Mouse (Mus musculus) inflammation-experienced regulatory T-cells, adult 6 months (primary cell): ENCODE data around the gene Unc5b. TPM values are rescaled to one million over a fixed set of nuclear protein-coding genes. Genes with fewer than 3 reads are reported as not detected.

Source experiments
- ATAC-seq: one replicate; pipeline ENCODE4 v1.8.0; 2017
- polyA plus RNA-seq, 3 experiments: library from polyadenylated mRNA; unstranded; fragments of 100-300 nt; shearing (Covaris generic); gene quantifications; one replicate each; pipeline ENCODE4 v1.2.1; 2017

Gene Unc5b
- polyA plus RNA-seq, 3 experiments from 2014 or later = 0.10 TPM; not detected in 2

GRCm38 (mm10) chr10:60820552-60820951 lies 10.8 kb downstream of the Unc5b start:
- ATAC-seq = no peak

DNA sequence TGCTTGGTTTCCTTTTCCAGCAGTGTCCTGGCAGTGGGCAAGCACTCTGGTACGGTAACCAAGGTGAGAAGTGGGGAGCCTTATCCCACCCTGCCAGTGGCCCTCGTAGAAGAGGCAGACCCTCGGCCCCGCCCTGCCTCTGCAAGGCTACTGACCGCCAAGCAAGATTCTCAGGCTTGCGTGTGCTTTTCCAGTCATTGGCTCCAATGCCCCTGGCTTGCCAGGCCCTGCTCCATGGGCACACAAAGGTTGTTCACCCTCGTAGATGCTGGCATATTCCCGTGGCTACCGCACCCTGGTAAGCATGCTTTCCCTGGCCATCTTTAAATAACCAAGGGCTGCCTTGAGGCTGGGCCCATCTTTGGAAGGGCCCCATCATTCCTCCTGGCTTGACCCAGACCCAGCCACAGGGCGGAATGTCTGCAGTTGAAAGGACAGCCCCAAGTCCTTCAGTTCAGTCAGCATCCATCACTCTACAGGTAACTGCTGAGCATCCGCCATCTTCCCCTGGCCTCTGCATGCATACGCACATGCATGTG lies 11.7 kb downstream of the Unc5b start:
- ATAC-seq = no peak

- ATAC-seq = no peak
Observed at GRCm38 (mm10) chr10:60819179-60819578, 12.2 kb downstream of the Unc5b start.

DNA sequence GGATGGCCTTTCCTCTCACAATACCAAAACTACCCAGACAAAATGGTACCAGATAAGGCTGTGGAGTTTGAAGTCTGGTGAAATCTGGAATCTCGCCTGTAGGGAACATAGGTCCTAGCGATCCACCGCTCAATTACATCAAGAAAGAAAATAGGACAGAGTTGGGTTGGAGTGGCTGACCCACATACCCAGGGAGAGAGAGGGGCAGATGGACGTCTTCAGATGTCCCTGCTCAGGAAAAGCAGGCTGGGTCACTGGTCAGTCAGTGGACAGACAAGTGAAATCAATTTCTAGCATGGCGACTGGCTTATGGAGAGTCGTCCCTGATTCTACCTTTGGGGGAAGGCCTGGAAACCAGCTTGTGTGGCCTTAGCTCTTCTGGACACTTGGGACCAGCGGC lies 12.7 kb downstream of the Unc5b start:
- ATAC-seq = no peak

DNA sequence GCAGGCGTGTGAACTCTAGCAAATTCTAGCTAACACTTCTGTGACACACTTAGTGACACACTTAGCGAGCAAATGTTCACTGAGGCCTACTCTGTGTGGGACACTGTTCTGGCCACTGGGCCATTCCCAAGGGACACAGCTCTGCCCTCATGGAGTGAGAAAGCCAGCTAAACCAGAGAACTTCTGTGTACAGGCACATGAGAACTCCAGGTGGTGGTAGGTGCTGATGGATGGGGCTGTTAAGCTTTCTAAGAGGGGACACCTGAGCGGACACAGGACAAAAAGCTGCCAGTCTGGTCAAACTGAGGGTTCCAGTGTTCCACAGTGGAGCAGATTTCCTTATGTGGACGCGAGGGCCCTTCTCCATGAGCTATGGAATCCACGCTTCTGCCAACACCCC lies 13.5 kb downstream of the Unc5b start:
- ATAC-seq = no peak

DNA sequence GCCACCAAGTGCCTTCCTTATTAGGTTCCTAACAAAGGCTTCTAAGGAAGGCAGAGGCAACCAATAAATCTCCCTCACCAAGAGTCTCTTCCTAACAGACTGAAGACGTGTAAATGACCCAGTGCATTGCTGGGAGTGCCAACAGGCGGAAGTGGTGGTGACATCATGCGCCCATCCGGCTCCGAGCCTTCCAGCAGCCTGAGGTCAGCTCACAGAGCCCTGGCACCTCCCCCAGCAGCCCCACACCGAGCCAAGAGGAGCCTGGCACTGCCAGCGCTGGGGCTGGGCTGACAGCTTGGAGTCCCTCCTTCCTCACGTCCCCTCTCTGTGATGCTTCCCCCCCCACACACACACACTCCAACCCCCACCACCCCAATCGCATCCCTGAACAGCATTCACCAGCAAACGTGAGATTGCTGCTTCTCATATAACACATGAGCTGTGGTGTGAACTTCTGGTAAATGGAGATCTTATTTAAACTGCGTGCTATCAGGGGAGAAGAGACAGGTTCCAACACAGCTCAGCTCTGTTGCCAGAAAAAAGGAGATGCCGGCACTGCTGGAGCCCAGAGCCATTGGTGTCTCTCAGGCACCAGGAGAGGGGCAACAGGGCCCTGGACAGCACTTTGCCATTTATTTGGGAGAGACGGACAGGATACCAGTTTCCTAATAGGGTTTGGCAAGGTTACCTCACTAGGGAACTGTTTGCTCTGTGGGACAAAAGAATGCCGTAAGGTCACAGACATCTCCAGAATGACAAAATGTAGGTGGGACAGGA lies 14.3 kb downstream of the Unc5b start:
- peak; percentile 80 for ATAC-seq

DNA sequence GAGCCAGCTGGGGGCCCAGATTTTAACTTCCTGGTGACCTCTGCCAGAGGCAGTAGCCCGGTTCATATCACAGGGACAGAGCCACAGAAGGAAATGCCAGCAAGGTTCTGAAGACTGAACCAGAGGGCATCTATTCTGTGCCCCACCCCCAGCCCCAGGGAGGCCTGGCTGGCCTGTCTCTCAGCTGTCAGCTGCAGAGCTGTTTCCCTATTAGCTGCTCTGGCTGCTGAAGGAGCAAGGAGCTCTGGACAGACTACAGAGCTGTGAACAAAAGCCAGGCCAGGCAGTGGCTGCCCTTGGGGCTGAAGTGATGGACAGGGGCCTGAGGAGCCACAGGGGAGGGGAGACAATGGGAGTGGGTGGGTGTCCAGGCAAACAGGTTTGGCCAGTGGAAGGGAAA lies 15.5 kb downstream of the Unc5b start:
- no peak for ATAC-seq

GRCm38 (mm10) chr10:60815059-60815458 lies 16.3 kb downstream of the Unc5b start:
- no peak for ATAC-seq

GRCm38 (mm10) chr10:60814444-60815057 lies 16.8 kb downstream of the Unc5b start:
- ATAC-seq = no peak

DNA sequence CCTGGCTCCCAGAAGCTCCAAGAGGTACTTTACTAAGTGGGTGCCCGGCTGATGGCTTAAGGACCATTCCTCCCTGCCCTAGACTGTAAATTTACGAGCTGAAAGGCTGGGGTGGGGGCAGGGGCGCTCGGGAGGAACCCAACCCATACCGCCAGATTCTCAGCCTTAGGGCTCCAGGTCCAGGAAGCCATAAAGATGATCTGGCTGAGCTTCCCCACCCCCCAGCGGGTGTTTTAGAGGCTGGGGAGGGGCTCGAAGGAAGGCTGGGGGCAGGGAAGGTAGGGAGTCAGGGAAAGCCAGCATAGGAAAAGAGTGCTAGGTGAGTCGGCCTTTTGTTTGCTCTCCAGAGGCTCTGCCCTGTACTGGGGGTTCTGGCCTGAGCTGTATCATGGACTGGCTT lies 17.8 kb downstream of the Unc5b start:
- ATAC-seq = no peak

DNA sequence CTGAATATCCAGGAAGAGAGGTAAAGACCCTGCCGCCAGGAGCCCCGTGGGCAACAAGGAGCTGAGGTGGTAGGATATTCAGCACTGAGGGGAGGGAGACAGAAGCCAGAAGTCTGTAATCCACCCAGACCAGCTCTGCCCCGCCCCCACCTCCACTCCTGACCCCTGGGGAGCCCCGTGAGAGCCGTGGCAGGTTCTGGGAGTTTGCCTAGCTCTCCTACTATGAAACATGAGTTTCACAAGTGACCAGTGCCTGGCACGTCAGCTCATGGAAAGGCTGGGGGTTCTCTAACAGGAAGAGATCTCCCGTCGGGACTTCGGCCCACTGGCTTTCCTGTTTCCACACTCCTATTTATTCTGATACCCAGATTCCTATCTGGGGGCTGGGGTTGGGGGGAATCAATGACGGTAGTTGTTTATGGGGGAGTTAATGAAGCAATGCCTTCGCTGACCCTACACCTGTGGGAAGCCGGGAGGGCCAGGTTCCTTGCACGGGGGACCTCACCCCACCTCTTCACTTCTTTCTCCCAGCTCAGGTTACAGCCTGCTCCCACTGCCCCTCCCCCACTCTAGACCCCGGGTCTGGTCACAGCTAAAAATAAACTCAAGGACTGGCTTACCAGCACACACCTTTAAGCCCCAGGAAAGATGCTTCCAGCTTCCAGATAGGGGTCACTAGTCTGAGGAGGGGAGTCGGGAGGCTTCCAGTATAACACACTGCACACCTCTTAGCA lies 19.4 kb downstream of the Unc5b start:
- no peak for ATAC-seq

DNA sequence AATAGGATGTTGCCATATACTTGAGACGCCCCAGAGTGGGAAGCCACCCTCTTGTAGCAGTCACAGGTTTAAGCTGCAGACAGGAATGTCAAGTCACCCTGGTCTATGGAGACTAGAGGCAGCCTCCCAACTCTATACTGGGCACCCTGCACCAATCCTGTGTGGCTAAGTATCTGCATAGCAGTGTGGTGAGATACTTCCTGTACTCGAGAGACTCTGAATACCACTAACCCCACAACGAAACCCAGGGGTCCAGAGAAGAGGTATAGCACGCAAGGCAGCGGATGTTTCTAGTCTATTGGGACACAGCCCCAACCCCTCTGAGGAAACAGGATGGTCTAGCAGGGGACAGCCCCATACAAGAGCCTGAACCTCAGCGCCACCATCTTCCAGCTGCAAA lies 22.9 kb downstream of the Unc5b start:
- ATAC-seq = peak; percentile 56

DNA sequence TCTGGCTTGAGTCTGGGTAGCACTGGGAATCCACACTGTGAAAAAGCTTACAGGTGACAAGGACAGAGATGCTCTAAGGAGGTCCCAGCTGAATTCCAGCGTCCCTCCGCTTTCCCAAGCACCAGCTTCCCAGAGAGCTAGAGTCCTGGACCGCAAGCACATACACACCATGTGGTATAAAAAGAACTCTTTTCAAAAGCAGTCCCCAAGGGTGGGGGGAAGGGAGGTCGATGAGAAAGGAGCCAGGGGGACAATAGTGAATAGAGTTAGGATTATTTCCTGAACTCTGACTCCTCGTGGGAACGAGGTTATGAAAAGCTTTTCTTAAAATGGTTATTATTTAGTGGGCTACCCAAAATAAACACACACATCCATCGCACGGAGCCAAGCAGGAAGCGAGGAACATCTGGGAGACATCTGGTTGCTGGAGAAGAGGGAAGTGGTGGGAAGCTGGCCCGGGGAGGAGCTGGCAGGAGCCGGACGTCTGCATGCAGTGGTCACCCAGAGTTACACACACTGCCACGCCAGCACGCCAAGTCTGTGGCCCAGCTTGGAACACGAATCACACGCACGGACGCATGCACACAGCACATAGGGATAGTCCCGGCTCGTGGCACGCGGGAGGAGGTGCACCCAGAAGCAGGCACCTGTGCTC lies 23.7 kb downstream of the Unc5b start:
- no peak for ATAC-seq

DNA sequence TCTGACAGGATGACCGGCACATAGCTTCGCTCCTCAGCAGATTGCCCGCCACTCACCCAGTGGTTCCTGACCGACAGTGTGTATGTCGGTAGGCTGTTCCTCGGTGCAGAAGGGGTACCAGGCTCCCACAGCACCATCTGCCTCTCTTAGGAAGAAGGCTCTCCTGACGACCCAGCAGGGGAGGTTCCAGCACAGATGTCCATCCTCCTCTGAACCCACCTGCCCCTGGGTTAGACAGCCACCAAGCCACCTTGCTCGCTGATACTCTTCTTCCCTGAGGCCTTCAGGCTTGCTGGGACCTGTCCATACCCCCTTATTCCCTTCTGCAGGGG lies 25.2 kb downstream of the Unc5b start:
- ATAC-seq = no peak

DNA sequence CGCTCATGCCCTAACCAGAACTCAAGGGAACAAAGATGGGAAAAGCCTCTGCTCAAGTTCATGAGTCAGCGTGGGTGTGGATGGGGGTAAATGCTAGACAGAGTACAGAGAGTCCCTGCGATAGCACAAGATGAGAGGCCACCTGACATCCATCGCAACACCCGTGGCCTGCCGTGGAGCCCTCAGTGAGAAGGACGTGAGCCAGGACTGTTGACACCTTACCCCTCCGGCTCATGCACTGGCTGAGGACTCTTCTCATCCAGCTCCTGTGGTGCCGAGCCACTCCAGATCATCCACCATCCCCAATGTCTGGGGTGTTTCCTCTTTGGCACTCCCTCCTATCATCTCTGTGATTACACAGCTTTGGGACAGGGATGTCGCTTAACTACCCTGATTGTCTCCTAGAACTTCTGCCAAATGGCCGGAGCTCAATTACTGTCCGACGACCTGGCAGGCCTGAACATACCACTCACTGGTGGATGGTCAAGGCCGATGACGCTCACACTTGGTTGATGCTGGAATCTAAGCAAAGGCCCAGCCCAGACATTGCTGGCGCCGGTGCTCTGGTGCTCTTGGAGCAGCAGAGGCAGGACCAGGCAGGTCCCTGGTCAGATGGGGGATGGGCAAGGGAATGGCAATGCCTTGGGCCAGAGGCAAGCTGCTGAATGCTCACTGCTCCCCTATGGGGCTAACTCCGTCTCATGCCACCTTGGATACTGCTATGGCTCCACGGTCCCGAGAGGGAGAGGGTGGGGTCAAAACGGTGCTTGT lies 25.8 kb downstream of the Unc5b start:
- no peak for ATAC-seq

DNA sequence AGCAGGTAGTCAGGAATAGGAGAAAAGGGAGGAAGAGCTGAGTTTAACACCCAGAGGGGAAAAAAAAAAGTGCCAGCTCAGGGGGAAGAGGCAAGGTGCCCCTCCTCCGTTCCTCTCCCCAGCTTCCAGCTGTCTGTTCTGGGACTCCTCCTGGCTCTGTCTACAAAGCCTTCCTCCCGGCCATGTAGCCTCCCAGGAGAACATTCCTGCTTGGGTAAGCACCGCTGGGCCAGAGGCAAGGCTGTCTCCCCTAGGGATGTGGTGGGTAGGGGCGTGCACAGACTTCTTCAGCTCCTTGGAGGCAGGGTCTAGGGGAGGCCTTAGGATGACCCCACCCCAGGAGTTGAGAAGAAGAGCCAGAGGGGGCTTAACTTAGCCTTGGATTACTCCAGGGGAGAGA lies 26.5 kb downstream of the Unc5b start:
- ATAC-seq = no peak

GRCm38 (mm10) chr10:60803971-60804370 lies 27.4 kb downstream of the Unc5b start:
- no peak for ATAC-seq

GRCm38 (mm10) chr10:60801898-60802412 lies 29.4 kb downstream of the Unc5b start:
- ATAC-seq = no peak

- no peak for ATAC-seq
Observed at GRCm38 (mm10) chr10:60801168-60801897, 30.0 kb downstream of the Unc5b start.

- no peak for ATAC-seq
Observed at GRCm38 (mm10) chr10:60800295-60801167, 30.9 kb downstream of the Unc5b start.
